Mouse (Mus musculus) right cerebral cortex, postnatal 10 days (tissue): Measurements from ENCODE around the gene Tada2b.
A peak's percentile ranks its signal among the peaks of the same experiment; 100 is the strongest.

Experiments used
- DNase-seq, 2 experiments: peaks; one replicate each; pipeline ENCODE4 v3.0.0; 2021; ENCODE audit warnings: low spot score in 2 of 2

Tada2b gene

GRCm38 (mm10) chr5:36484171-36484990 lies at the start of gene Tada2b, which contains the start of gene Ccdc96:
Tada2b (minus strand) TSS chr5:36484285.
Ccdc96 (plus strand) TSS chr5:36484588.
- peak; percentile 99 for DNase-seq

GRCm38 (mm10) chr5:36530129-36530751 lies 46.2 kb upstream of the Tada2b start:
- peak; percentile 95 for DNase-seq

GRCm38 (mm10) chr5:36529698-36530097 lies 45.6 kb upstream of the Tada2b start:
- DNase-seq: no peak

- no peak for DNase-seq
Measured at GRCm38 (mm10) chr5:36526921-36527320, 42.8 kb upstream of the Tada2b start.

- peak in 1 of 2 experiments; percentile 41 for DNase-seq
Measured at GRCm38 (mm10) chr5:36526274-36526673, 42.2 kb upstream of the Tada2b start.

- no peak for DNase-seq
Measured at GRCm38 (mm10) chr5:36525216-36525615, 41.1 kb upstream of the Tada2b start.

- DNase-seq: no peak
Measured at GRCm38 (mm10) chr5:36523219-36523703, 39.2 kb upstream of the Tada2b start.

GRCm38 (mm10) chr5:36522782-36523181 lies 38.7 kb upstream of the Tada2b start:
- DNase-seq: no peak

GRCm38 (mm10) chr5:36519751-36520150 lies 35.7 kb upstream of the Tada2b start:
- DNase-seq: no peak

GRCm38 (mm10) chr5:36517596-36517995 lies 33.5 kb upstream of the Tada2b start:
- DNase-seq: no peak

- DNase-seq: no peak
Measured at GRCm38 (mm10) chr5:36515558-36515957, 31.5 kb upstream of the Tada2b start.

GRCm38 (mm10) chr5:36515126-36515525 lies 31.0 kb upstream of the Tada2b start:
- peak in 1 of 2 experiments; percentile 45 for DNase-seq

- DNase-seq: no peak
Measured at GRCm38 (mm10) chr5:36510956-36511355, 26.9 kb upstream of the Tada2b start.

- DNase-seq: no peak
Measured at GRCm38 (mm10) chr5:36508351-36508750, 24.3 kb upstream of the Tada2b start.

- no peak for DNase-seq
Measured at GRCm38 (mm10) chr5:36505643-36506042, 21.6 kb upstream of the Tada2b start.

- no peak for DNase-seq
Measured at GRCm38 (mm10) chr5:36505235-36505634, 21.1 kb upstream of the Tada2b start.

- no peak for DNase-seq
Measured at GRCm38 (mm10) chr5:36494709-36495108, 10.6 kb upstream of the Tada2b start.

- DNase-seq: no peak
Measured at GRCm38 (mm10) chr5:36493919-36494318, 9.8 kb upstream of the Tada2b start.

- no peak for DNase-seq
Measured at GRCm38 (mm10) chr5:36489225-36489624, 5.1 kb upstream of the Tada2b start.

GRCm38 (mm10) chr5:36485306-36485705 lies 1.2 kb upstream of the Tada2b start:
- DNase-seq: no peak

- DNase-seq: peak; percentile 63 to 66
Measured at GRCm38 (mm10) chr5:36483203-36484101, 633 bp downstream of the Tada2b start.

GRCm38 (mm10) chr5:36481114-36481513 lies 3.0 kb downstream of the Tada2b start:
- no peak for DNase-seq
